Mouse (Mus musculus) myocyte (in vitro differentiated cells): ENCODE data around the gene Foxp4.

Experiments
- POLR2A ChIP-seq: IDR thresholded peaks from one replicate; pipeline ENCODE4 v1.6.1; 2011; ENCODE audit warnings: low read depth, mild to moderate bottlenecking, control low read depth, moderate library complexity; ENCODE audit not compliant: insufficient read length
- POLR2AphosphoS2 ChIP-seq: IDR thresholded peaks from one replicate; pipeline ENCODE4 v1.6.1; 2011; ENCODE audit warnings: low read depth, control low read depth; ENCODE audit not compliant: insufficient read length

DNA sequence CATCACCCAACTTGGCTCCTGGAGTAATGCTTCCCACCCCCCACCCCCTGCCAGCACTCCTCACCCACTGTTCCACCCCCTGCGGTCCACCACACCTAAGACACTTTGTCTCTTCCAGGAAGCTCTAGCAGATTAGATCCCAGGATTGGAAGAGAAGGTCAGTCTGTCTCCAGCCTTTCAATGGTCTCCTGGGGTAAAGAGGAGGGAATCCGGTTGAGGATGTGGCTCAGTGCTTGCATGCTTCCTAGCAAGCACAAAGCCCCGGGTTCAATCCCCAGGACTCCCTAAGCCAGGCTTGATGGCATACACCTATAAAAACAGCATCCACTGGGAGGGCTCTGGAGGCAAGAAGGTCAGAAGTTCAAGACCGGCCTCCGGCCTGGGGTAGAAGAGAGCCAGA is 26.4 kb upstream of the Foxp4 start:
- TF ChIP-seq POLR2A (no peak), POLR2AphosphoS2 (no peak)
